Mouse (Mus musculus): ENCODE measurements around the gene Parn.

Parn gene

GRCm38 (mm10) chr16:13621745-13622507 lies 46.0 kb downstream of the Parn start:
- no peak for DNase-seq (ENCODE audit: low spot score)

DNA sequence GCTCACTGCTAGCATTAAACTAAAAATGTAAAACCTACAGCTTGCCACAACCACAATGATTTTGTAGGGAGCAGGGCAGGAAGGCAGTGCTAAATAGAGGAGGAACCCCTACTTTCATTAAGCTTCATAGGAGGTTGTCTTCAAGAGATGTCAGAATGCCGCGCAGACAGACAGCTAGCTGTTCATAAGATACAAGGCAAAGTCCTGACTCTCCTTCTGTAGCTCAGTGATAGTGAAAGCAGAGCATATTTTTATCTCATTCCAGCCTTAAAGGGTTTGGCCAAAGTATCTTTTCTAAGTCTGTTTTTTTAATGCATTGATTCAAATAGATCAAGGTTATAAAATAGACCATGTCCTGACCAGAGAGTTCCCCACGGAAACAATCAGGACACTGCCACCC lies 47.8 kb downstream of the Parn start:
- no peak for DNase-seq (ENCODE audit: low spot score)

DNA sequence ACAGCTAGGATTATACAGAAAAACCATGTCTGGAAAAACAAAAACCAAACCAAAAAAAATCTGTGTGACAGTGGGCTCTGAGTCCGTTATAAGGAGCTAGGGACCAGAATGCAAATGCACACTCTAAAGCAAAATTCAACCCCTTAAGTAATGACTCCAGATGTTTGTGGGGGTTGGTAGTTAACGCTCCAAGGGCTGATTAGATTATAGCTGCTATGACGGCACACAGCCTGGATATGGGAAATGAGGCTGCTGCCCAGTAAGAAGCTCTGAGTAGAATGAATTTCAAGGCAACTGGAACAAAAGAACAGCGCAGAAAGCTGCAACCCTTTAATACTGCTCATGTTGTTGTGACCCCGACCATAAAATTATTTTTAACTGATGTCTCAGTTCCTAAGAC lies 52.7 kb downstream of the Parn start:
- no peak for DNase-seq (ENCODE audit: low spot score)

- DNase-seq (ENCODE audit: low spot score), result no peak
These were observed 55.4 kb downstream of the Parn start for GRCm38 (mm10) chr16:13612571-13612970.

- peak; percentile 23 for DNase-seq (ENCODE audit: low spot score)
These were observed 55.9 kb downstream of the Parn start for GRCm38 (mm10) chr16:13612058-13612457.

GRCm38 (mm10) chr16:13611399-13611798 lies 56.6 kb downstream of the Parn start:
- no peak for DNase-seq (ENCODE audit: low spot score)

DNA sequence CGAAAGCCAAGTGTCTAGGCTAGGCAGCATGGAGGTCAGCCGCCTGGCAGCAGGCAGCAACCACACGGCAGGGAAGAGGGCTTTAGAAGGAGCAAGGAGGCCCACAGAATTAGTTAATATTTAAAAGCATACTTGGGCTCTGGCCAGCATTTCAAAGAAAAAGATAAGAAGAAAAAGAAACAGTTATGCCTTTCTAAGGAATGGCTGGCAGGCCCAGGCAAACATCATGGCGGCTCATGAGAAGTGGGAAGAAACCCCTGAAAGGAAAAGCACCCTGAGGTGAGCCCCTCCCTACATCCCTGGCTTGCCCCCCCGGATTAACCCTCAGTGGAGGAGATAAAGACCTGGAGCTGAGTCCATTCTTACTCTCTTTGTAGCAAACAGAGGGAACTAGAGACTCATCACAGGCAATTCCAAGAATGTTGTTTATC lies 57.0 kb downstream of the Parn start:
- peak; percentile 36 for DNase-seq (ENCODE audit: low spot score)

- no peak for DNase-seq (ENCODE audit: low spot score)
These were observed 59.3 kb downstream of the Parn start for GRCm38 (mm10) chr16:13608705-13609085.

GRCm38 (mm10) chr16:13607987-13608704 lies 59.8 kb downstream of the Parn start:
- DNase-seq (ENCODE audit: low spot score), result no peak

DNA sequence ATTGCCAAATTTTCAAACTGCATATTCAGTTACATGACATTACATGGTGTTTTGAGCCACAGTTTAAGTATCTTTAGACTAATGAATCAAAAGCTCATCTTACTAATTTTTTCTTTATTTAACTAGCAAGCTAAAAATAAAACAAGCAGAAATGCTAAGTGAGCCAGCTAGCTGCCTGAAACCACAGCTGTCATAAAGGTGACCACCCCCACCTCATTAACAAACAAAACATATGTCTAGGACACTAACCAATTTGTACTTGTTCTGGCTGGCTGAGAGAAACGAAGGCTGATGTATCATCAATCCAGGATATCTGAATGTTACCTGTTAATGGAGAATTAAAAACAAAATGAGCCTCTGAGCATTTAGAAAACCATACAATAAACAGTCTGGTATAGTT lies 65.2 kb downstream of the Parn start:
- DNase-seq (ENCODE audit: low spot score), result no peak

DNA sequence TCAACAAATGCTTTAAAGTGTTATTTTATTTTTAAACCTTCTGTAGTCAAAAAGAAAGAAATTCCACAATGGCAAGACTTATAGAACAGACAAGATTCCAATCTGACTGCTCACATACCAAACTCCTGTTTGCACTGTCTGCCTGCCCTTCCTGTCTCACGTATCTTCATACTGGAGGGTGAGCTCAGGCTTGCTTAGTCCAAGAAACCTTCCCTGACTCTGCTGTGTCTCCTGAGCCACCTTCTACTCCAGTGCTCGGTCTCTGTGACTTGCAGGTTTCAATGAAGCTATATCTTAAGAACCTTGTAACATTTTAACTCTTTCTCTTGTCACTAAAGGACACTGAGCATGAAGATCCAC lies 78.9 kb downstream of the Parn start:
- DNase-seq (ENCODE audit: low spot score), result no peak

DNA sequence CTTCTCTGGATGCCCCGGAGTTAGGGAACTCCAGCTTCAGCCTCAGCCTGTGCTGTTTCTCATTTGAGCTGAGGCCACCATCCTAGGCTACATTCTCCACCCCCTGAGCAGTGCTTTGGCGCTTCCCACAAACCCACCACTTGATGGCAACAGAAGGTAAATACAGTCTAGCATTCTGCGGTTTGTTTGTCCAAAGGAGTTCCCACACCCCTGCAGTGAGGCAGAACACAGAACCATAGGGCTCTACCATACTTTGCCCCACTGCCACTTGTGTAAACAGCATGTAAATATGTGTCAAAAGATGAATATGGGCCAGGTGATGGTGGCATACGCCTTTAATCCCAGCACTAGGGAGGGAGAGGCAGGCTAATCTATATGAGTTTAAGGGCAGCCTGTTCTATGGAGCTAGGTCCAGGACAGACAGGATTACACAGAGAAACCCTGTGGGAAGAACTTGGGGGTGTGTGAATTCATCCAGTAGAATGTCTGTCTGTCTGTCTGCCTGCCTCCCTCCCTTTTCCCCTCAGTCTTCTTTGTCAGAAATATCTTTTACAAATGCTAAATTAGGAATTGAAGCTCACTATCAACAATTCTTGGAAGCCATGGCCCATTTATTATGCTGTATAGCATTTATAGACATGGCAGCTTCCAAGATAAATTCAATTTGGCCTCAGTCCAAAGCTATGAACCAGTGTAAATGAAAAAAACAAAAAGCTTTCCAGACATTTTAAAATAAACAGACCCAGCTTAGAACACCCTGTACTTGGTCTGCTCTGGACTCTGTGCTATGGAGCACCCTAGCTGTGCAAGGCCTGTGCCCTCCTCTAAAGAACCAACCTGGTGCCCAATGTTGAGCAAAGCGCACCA lies 79.6 kb downstream of the Parn start:
- no peak for DNase-seq (ENCODE audit: low spot score)

- no peak for DNase-seq (ENCODE audit: low spot score)
These were observed 82.7 kb downstream of the Parn start for GRCm38 (mm10) chr16:13585234-13585633.

DNA sequence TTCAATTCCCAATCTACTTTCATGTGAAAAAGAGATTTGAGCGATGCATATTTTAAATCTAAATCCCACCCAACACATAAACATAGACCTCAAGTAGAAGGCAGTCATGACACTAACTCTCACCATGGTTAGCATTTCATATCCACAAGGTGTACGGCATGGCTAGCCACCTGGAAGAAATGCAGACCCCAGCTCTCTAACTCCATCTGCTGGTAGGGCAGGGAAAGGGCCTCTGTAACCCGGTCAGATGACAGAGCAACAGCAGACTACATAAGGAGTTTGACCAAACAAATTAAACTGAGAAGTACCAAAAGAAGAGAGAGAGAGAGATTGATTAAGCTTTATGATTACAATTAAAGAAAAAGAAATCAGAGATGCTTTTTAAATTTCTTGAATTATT lies 87.2 kb downstream of the Parn start:
- no peak for DNase-seq (ENCODE audit: low spot score)

DNA sequence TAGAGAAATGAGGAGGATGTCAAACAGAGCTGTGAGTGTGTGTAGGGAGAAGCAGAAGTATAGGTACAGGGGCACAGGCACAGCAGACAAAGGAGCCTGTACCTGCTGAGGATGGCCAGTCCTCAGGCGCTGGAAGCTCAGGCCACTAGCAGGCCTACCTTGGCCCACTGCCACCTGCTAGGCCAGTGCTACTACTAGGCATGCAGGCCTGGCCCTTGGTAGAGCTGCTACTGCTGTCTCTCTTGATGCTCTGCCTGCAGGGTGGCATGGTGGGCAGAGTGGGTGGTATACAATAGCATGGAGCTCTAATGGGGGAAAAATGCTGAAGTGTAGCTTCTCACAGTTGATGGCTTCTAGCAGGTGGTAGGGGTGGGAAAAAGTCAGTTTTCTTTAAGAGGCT lies 88.0 kb downstream of the Parn start:
- DNase-seq (ENCODE audit: low spot score), result no peak

GRCm38 (mm10) chr16:13575306-13575705 lies 92.7 kb downstream of the Parn start:
- DNase-seq (ENCODE audit: low spot score), result no peak

- DNase-seq (ENCODE audit: low spot score), result no peak
These were observed 99.7 kb downstream of the Parn start for GRCm38 (mm10) chr16:13568280-13568679.

- no peak for DNase-seq (ENCODE audit: low spot score)
These were observed 100.4 kb downstream of the Parn start for GRCm38 (mm10) chr16:13567614-13568013.

DNA sequence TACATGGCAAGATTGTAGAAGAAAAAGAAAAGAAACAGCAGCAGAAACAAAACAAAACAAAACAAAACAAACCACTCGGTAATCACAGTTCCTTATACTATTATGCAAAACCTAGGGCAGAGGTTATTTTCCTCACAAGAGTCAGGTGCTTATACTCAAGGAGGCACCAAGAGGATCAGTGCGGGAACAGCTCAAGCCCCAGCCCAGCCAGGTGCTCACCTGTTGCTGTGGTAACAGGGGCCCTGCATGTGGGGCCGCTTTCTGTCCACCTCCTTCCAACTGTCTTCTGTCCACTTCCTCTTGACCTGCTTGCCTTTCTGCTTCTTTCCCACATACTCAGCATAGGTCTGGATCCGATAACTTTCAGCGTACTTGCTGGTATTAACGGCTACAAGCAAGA lies 101.6 kb downstream of the Parn start:
- DNase-seq (ENCODE audit: low spot score), result no peak

DNA sequence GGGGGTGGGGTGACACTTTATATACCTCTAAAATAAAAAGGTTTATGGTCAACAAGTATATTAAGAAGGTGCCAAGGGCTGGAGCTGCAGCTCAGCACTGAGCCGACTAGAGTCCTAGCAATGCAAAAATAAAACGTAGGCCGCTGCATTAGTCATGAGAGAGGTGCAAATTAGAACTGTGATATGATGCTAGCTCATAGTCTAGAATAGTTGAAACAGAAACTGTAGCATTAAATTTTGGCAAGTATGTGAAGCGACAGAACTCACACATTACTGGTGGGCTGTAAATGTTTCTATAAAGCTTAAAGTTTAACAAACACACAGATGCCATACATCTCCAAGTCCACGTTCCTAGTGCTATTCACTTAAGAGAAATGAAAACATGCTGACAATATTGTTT lies 102.7 kb downstream of the Parn start:
- DNase-seq (ENCODE audit: low spot score), result no peak

GRCm38 (mm10) chr16:13557784-13558183 lies 110.2 kb downstream of the Parn start:
- no peak for DNase-seq (ENCODE audit: low spot score)

DNA sequence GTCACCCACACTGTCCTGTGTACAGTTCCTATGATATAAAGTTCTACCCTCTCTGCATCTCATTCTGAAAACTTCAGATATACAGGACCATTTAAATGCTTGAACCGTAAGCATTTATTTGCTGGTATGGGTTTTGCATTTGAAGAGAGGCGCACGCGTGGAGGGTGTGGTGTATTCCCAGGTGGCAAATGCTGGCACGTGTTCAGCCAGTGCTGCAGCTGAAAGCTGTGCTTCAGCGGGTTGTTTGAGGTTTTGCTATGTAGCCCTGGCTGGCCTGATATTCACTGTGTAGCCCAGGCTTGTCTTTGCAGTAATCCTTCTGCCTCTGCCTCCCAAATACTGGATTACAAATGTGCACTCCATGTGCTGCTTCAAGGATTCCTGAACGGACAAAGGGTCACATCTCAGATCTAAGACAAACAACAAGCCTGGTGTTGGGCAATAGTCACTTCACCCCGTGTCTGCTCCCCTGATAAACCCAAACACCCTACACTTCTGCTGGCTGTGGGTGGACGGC lies 111.0 kb downstream of the Parn start:
- no peak for DNase-seq (ENCODE audit: low spot score)

GRCm38 (mm10) chr16:13556446-13556845 lies 111.5 kb downstream of the Parn start:
- DNase-seq (ENCODE audit: low spot score), result no peak

Data from ovary, postnatal 36 days (tissue).